Mouse (Mus musculus): ENCODE results near the gene Riox1.
"Not testable (repeated sequence)": the region's sequence is repeated elsewhere in the genome, so short reads cannot be mapped to it uniquely, and the experiment has no call there.

Gene Riox1

GRCm38 (mm10) chr12:83949776-83950492 lies 474 bp upstream of the Riox1 start:
- peak; percentile 6 for DNase-seq (ENCODE audit: inconsistent ontology term)

- DNase-seq (ENCODE audit: inconsistent ontology term), result peak; percentile 42
Measured at GRCm38 (mm10) chr12:83950840-83951701, 663 bp downstream of the Riox1 start.

GRCm38 (mm10) chr12:83951711-83952575 lies 1.5 kb downstream of the Riox1 start:
- DNase-seq (ENCODE audit: inconsistent ontology term), result no peak

- no peak for DNase-seq (ENCODE audit: inconsistent ontology term)
Measured at GRCm38 (mm10) chr12:83958278-83958677, 7.9 kb downstream of the Riox1 start.

- DNase-seq (ENCODE audit: inconsistent ontology term), result no peak
Measured at GRCm38 (mm10) chr12:83965235-83965634, 14.8 kb downstream of the Riox1 start.

GRCm38 (mm10) chr12:83972117-83972516 lies 21.7 kb downstream of the Riox1 start:
- peak; percentile 20 for DNase-seq (ENCODE audit: inconsistent ontology term)

GRCm38 (mm10) chr12:83978862-83979261 lies 28.5 kb downstream of the Riox1 start:
- DNase-seq (ENCODE audit: inconsistent ontology term), result no peak

- no peak for DNase-seq (ENCODE audit: inconsistent ontology term)
Measured at GRCm38 (mm10) chr12:83981615-83982014, 31.2 kb downstream of the Riox1 start.

GRCm38 (mm10) chr12:83984752-83985151 lies 34.3 kb downstream of the Riox1 start, which contains the start of gene Heatr4:
Gene Heatr4, minus strand, starts transcription at chr12:83984852.
- DNase-seq (ENCODE audit: inconsistent ontology term), result no peak

GRCm38 (mm10) chr12:83987242-83987582 lies 36.8 kb downstream of the Riox1 start:
- DNase-seq (ENCODE audit: inconsistent ontology term), result no peak

- DNase-seq (ENCODE audit: inconsistent ontology term), result peak; percentile 83
Measured at GRCm38 (mm10) chr12:83987583-83988441, 37.4 kb downstream of the Riox1 start, which contains the start of gene Acot2. Gene Acot2, plus strand, starts transcription at chr12:83987861.

GRCm38 (mm10) chr12:83988483-83988882 lies 38.1 kb downstream of the Riox1 start:
- no peak for DNase-seq (ENCODE audit: inconsistent ontology term)

- DNase-seq (ENCODE audit: inconsistent ontology term), result no peak
Measured at GRCm38 (mm10) chr12:83989378-83989777, 39.0 kb downstream of the Riox1 start.

- no peak for DNase-seq (ENCODE audit: inconsistent ontology term)
Measured at GRCm38 (mm10) chr12:83997221-83997620, 46.8 kb downstream of the Riox1 start.

- peak; percentile 36 for DNase-seq (ENCODE audit: inconsistent ontology term)
Measured at GRCm38 (mm10) chr12:83998341-83999107, 48.1 kb downstream of the Riox1 start.

- not testable (repeated sequence) for DNase-seq (ENCODE audit: inconsistent ontology term)
Measured at GRCm38 (mm10) chr12:83999237-83999636, 48.8 kb downstream of the Riox1 start.

GRCm38 (mm10) chr12:84000418-84000817 lies 50.0 kb downstream of the Riox1 start:
- DNase-seq (ENCODE audit: inconsistent ontology term), result no peak

Data from Muller cell, postnatal 12 days (primary cell).